Mouse (Mus musculus) monocyte, adult 5-6 weeks (primary cell): ENCODE data around the gene Adgrd1. TPM values are rescaled to one million over a fixed set of nuclear protein-coding genes. Genes with fewer than 3 reads are reported as not detected.
A peak's percentile ranks its signal among the peaks of the same experiment; 100 is the strongest.

Experiments
- ATAC-seq: fragments of 153-309, 156-312 bp; replicated peaks from 2 replicates; pipeline ENCODE4 v1.8.0; 2017; ENCODE audit warnings: mild to moderate bottlenecking; ENCODE audit not compliant: low TSS enrichment, insufficient number of reproducible peaks, severe bottlenecking, poor library complexity, low FRiP score
- total RNA-seq: library from RNA; stranded (forward); fragments of 200-1000, 200-491, 200-594 nt; gene quantifications from 3 replicates; pipeline ENCODE4 v1.2.3, GENCODE M21; 2017

Gene Adgrd1
- total RNA-seq, 1 experiment from 2014 or later: not detected

DNA sequence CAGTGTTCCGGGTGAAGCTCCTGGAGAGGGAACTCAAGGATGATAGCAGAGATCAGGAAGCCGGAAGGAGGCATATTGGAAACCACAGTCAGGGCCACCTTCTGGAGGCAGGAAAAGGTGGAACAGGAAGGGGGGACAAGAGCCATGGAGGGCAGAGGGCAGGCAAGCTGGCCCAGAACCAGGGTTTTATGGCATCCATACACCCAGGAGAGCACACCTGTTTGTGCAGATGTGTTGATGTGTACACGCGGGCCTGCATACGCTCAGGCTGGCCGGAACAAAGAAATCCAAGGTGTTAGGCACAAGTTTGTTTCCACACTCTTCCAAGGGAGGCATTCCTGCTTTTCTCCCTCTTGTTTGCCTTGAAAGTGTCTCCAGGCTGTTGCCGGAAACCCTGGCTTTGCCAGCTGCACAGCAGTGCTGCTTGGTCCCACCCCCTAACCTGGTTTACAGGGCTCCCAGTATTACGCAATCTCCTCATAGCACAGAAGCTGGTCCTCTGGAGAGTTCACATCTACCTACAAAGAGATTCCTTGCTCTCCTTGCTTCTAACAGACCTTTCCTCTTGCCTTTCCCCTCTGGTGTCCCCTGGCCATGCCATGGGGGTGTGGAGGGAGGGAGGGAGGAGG, 48.9 kb downstream of the Adgrd1 start:
- no peak for ATAC-seq

DNA sequence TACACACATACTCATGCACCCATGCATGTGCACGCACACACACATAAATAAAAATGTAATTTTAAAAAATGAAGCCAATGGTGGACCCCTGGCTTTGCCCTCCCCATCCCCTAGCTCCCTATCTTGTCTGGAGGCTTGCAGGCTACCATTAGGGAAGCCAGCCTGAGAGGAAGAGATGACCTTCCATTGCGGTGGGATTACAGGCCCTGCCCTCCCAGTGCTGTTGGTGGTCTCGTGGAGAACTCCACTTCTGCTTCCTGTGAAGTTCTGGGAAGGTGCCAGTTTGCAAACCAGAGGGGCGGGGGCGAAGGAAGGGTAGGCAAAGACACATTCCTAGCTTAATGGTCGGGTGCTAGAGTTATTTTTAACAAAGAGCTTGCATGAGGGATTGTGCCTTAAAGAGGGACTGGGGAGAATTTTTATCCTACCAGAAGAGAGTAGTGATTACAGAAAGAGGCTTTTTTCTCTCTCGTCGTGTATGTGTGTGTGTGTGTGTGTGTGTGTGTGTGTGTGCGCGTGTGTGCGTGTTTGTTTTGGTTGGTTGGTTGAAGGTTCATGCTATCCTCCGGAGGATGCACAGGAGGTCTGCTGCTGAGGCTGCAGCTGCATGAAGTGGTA, 50.5 kb downstream of the Adgrd1 start:
- no peak for ATAC-seq

GRCm38 (mm10) chr5:129148485-129148884, 51.9 kb downstream of the Adgrd1 start:
- ATAC-seq: no peak

- no peak for ATAC-seq
Measured at GRCm38 (mm10) chr5:129155023-129155901, 58.7 kb downstream of the Adgrd1 start.

- no peak for ATAC-seq
Measured at GRCm38 (mm10) chr5:129155902-129156311, 59.4 kb downstream of the Adgrd1 start.

GRCm38 (mm10) chr5:129161372-129162051, 65.0 kb downstream of the Adgrd1 start:
- ATAC-seq: no peak

DNA sequence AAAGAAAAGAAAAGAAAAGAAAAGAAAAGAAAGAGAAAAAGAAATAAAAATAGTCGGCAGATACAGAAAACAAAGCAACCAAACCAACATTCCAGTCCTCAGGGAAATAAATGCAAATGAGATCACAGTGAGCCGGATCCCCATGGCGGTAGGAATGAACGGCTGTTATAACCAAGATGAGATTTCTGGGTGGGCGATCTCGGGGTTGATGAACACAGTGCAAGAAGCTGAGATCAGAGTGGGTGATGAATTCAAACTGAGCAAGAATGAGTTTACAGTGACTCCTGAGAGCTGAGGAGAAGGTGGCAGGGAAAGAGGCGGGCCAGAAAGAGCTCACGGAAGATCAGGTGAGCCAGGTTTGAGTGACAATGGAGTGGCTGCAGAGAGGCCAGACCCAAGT, 66.9 kb downstream of the Adgrd1 start:
- no peak for ATAC-seq

DNA sequence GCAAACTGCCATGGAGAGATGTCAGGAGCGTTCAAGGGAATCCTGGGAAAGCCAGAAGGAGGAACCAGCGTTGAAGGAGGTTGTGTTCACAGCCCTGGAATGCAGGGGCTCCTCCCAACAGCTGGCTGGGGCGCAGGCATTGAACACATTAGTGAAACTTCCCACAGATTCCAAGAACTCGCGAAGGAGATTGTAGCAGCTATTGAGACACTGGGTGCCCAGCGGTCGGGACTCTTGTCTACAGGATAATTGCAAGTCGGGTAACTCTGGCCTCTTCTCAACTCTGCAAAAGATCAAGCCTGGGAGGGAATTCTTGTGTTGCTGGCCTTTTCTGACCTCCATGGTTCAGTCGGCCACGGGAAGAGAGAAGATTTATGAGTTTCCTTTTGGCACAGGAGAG, 67.5 kb downstream of the Adgrd1 start:
- no peak for ATAC-seq

DNA sequence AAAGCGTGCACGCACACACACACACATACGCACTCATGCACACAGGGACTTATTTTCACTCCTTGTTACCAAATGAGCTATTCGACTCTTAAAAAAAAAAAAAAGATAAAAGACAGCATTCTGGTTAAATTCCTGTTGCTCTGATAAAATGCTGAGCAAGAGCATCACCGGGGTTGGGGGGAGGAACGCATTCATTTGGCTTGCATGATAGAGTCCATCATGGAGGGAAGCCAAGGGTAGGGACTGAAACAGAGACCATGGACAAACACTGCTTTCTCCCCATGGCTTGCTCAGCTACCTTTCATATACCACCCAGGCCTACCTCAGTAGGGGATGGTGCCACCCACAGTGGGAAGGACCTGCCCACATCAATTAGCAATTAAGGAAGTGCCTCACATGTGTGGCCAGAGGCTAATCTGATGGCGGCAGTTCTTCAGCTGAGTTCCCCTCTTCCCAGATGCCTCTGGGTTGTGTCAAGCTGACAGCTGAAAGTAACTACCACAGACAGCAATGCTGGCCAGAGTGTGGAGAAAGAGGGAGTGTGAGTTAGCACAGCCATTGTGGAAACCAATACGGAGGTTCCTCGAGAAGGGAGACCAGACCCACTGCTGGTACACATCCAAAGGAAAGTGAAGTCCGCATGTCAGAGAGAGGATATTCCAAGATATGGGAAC, 68.5 kb downstream of the Adgrd1 start:
- ATAC-seq: no peak

DNA sequence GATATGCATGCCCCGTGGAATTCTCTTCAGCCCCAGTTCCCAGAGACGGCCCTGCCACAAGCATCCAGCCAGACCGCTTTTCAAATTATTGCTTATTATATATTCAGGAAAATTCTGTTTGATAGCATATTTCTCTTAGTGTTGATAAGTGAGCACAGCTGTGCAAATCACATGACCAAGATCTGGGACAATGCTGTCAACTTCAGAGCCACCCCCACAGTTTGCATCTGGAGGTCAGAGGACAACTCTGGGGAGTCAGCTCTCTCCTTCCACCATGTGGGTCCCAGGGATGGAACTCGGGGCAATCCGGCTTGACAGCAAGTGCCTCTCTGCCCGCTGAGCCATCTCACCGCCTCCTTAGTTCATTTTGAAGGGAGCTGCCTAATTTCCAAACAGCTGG, 69.0 kb downstream of the Adgrd1 start:
- ATAC-seq: no peak

- ATAC-seq: no peak
Measured at GRCm38 (mm10) chr5:129169090-129169489, 72.5 kb downstream of the Adgrd1 start.

- no peak for ATAC-seq
Measured at GRCm38 (mm10) chr5:129169567-129169966, 73.0 kb downstream of the Adgrd1 start.

DNA sequence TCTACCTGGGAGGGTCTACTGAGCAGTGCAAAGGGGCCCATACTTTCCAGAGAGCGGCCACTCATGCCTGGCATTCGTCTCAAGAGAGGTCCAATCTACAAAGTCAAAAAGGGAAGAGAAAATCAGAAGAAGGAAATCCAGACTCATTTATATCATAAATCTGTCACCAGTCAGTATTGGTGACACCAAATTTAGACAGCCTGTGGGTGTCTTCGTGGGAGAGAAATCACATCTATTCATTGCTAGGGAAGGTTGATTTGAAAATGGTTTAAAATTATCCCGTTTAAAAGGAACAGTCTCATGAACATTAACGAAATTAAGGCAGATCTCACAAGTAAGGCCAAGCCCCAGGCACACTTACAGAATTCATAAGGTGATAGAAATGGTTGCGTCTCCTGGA, 76.0 kb downstream of the Adgrd1 start:
- no peak for ATAC-seq

DNA sequence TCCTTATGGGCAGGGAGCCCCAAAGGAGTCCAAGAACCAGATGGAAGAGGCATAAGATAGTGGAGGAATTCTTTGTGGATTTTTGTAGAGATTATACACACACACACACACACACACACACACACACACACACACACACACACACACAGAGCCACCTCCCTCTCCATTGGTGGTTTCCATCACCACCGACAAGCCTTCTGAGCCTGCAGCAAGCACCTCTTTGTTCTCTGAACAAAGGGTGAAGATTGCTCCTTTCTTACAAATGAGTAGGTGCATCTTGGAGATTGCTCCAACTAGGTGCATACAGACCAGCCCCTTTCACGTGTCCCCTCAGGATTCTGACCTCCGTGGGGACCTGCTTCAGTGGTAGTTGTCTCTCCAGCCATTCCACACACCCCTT, 79.4 kb downstream of the Adgrd1 start:
- ATAC-seq: no peak

- ATAC-seq: peak; percentile 64; the same call in 1 of the 2 replicates
Measured at GRCm38 (mm10) chr5:129177697-129178511, 81.4 kb downstream of the Adgrd1 start.

- no peak for ATAC-seq
Measured at GRCm38 (mm10) chr5:129179356-129179755, 82.8 kb downstream of the Adgrd1 start.

DNA sequence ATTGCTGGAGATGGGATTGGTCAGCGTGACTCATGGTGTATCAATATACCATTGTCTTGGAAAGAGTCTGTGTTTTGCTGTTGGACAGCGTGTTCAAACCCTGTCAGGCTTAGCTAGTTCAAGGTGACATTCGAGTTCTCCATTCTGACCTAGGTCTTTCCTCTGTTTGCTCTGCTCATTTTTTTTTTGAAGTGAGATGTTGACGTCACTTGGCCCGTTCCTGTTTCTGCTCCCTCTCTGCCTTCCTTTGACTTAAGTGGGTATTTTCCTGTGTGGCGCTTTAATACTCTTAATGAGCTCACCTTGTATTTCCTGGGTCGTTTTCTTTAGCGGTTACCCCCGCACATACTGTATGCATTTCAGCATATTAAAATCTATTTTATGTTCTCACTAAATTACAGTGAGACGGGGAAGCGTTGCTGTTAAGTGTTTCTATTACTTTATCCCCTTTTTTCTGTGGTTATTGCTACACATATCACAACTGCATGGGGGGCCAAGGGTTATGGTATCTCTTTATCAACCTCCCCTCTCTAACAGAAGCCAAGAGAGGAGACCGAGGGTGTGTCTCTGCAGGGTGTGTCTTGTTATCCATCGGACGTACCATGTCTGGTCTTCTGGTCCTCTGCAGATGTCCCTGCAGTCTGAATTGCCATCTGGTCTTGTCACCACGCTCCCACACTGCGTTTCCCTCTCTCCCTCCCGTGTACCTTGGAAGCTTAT, 83.6 kb downstream of the Adgrd1 start:
- ATAC-seq: no peak
